Mouse (Mus musculus) retina, postnatal 1 day (tissue): Measurements from ENCODE around the gene Cplx1.

Source experiments
- DNase-seq: peaks from one replicate; pipeline ENCODE4 v3.0.0-alpha.2; 2012

Cplx1 gene

GRCm38 (mm10) chr5:108549489-108550206 lies at the start of gene Cplx1:
Gene Cplx1 (minus strand): TSS chr5:108550024.
- peak; percentile 72 for DNase-seq

GRCm38 (mm10) chr5:108581361-108581891 lies 31.6 kb upstream of the Cplx1 start:
- peak; percentile 26 for DNase-seq

- DNase-seq: no peak
These were observed 23.2 kb upstream of the Cplx1 start for GRCm38 (mm10) chr5:108573054-108573453.

GRCm38 (mm10) chr5:108570991-108571390 lies 21.2 kb upstream of the Cplx1 start:
- DNase-seq: no peak

- no peak for DNase-seq
These were observed 17.3 kb upstream of the Cplx1 start for GRCm38 (mm10) chr5:108567104-108567503.

GRCm38 (mm10) chr5:108566523-108566922 lies 16.7 kb upstream of the Cplx1 start:
- no peak for DNase-seq

GRCm38 (mm10) chr5:108565381-108565780 lies 15.6 kb upstream of the Cplx1 start:
- DNase-seq: no peak

GRCm38 (mm10) chr5:108564346-108564745 lies 14.5 kb upstream of the Cplx1 start:
- DNase-seq: no peak

- DNase-seq: no peak
These were observed 12.7 kb upstream of the Cplx1 start for GRCm38 (mm10) chr5:108562483-108562882.

- no peak for DNase-seq
These were observed 7.2 kb upstream of the Cplx1 start for GRCm38 (mm10) chr5:108556986-108557385.

- no peak for DNase-seq
These were observed 4.2 kb upstream of the Cplx1 start for GRCm38 (mm10) chr5:108554041-108554440.

- DNase-seq: peak; percentile 42
These were observed 377 bp upstream of the Cplx1 start for GRCm38 (mm10) chr5:108550207-108550594.

- no peak for DNase-seq
These were observed 711 bp downstream of the Cplx1 start for GRCm38 (mm10) chr5:108549137-108549488.

- DNase-seq: no peak
These were observed 2.2 kb downstream of the Cplx1 start for GRCm38 (mm10) chr5:108547636-108548035.

GRCm38 (mm10) chr5:108543516-108544291 lies 6.1 kb downstream of the Cplx1 start:
- DNase-seq: no peak

- DNase-seq: no peak
These were observed 15.6 kb downstream of the Cplx1 start for GRCm38 (mm10) chr5:108534188-108534587.

GRCm38 (mm10) chr5:108522597-108522996 lies 27.2 kb downstream of the Cplx1 start:
- DNase-seq: no peak

GRCm38 (mm10) chr5:108521896-108522295 lies 27.9 kb downstream of the Cplx1 start:
- no peak for DNase-seq

GRCm38 (mm10) chr5:108521016-108521415 lies 28.8 kb downstream of the Cplx1 start:
- DNase-seq: peak; percentile 4

GRCm38 (mm10) chr5:108520153-108520552 lies 29.7 kb downstream of the Cplx1 start:
- DNase-seq: no peak

GRCm38 (mm10) chr5:108518951-108519350 lies 30.9 kb downstream of the Cplx1 start:
- no peak for DNase-seq

- no peak for DNase-seq
These were observed 31.5 kb downstream of the Cplx1 start for GRCm38 (mm10) chr5:108518106-108518885.

- peak; percentile 23 for DNase-seq
These were observed 33.2 kb downstream of the Cplx1 start for GRCm38 (mm10) chr5:108516655-108517054.
